Mouse (Mus musculus): ENCODE measurements around the gene Lpcat2. TPM values are rescaled to one million over a fixed set of nuclear protein-coding genes. Genes with fewer than 3 reads are reported as not detected.

The Lpcat2 gene
- polyA plus RNA-seq, 1 experiment from 2014 or later, result 3.4 TPM

Small RNA genes lying within 50 kb of the gene (microRNA-seq; reads per million reads assigned to microRNA genes)
- gene Gm22151, result not detected

Other genes with a start within 250 kb of the Lpcat2 start
- gene Irx6, start 181.1 kb upstream of the Lpcat2 start, polyA plus RNA-seq (2015; fragmentation: Nextera tagmentation; extraction: Ambion mirVana), result not detected in 2 replicates
- gene Mmp2, start 28.0 kb upstream of the Lpcat2 start, polyA plus RNA-seq (2015; fragmentation: Nextera tagmentation; extraction: Ambion mirVana), result 12.4 and 13.2 TPM in 2 replicates
- gene Capns2, start 46.1 kb downstream of the Lpcat2 start, polyA plus RNA-seq (2015; fragmentation: Nextera tagmentation; extraction: Ambion mirVana), result not detected in 2 replicates
- gene Slc6a2, start 104.7 kb downstream of the Lpcat2 start, polyA plus RNA-seq (2015; fragmentation: Nextera tagmentation; extraction: Ambion mirVana), result not detected in 2 replicates
- gene Ces1a, start 192.9 kb downstream of the Lpcat2 start, polyA plus RNA-seq (2015; fragmentation: Nextera tagmentation; extraction: Ambion mirVana), result not detected in 2 replicates
- not detected in 2 replicates for gene Ces1b, start 224.7 kb downstream of the Lpcat2 start, polyA plus RNA-seq (2015; fragmentation: Nextera tagmentation; extraction: Ambion mirVana)

Measured in liver, embryonic 13.5 days (tissue).